Mouse (Mus musculus) liver, postnatal 0 days (tissue): ENCODE measurements around the gene Chn2.

ENCODE experiments used
- CTCF ChIP-seq: sonication (generic); IDR thresholded peaks from 2 replicates; pipeline ENCODE4 v1.5.1; 2016; ENCODE audit warnings: antibody characterized with exemption, low read depth
- EP300 ChIP-seq: IDR thresholded peaks from 2 replicates; pipeline ENCODE4 v1.6.1; 2016; ENCODE audit warnings: antibody characterized with exemption, low read depth, mild to moderate bottlenecking

GRCm38 (mm10) chr6:54148844-54149526 lies 109.6 kb downstream of the Chn2 start:
- TF ChIP-seq CTCF (no peak), EP300 (no peak)
